Mouse (Mus musculus) liver, embryonic 11.5 days (tissue): Measurements from ENCODE around the gene Nckap1. TPM values are rescaled to one million over a fixed set of nuclear protein-coding genes. Genes with fewer than 3 reads are reported as not detected.

ENCODE experiments used
- ATAC-seq: fragments of 200-750 bp; cut with Nextera tagmentation; replicated peaks from 2 replicates; pipeline ENCODE4 v1.8.0; 2017; ENCODE audit warnings: moderate number of reproducible peaks, mild to moderate bottlenecking, moderate TSS enrichment, moderate library complexity; ENCODE audit not compliant: low FRiP score
- DNase-seq: peaks from one replicate; pipeline ENCODE4 v3.0.0-alpha.2; 2017; ENCODE audit warnings: low spot score
- H3K27ac ChIP-seq: fragments of 300-500 bp; sonication (generic); 2 replicates; pipeline ENCODE4 v1.5.1; 2014; ENCODE audit warnings: mild to moderate bottlenecking, low read depth, low read length, control low read depth
- H3K27me3 ChIP-seq: fragments of 300-500 bp; sonication (generic); replicated peaks from 2 replicates; pipeline ENCODE4 v1.6.1; 2014; ENCODE audit warnings: low read length, mixed read lengths; ENCODE audit not compliant: control insufficient read depth, insufficient read depth
- H3K36me3 ChIP-seq: fragments of 300-500 bp; sonication (generic); 2 replicates; pipeline ENCODE4 v1.6.1; 2014; ENCODE audit warnings: mild to moderate bottlenecking, low read length, moderate library complexity, mixed read lengths; ENCODE audit not compliant: control insufficient read depth, insufficient read depth
- H3K4me1 ChIP-seq: fragments of 300-500 bp; sonication (generic); replicated peaks from 2 replicates; pipeline ENCODE4 v1.6.1; 2014; ENCODE audit warnings: low read length, mixed read lengths; ENCODE audit not compliant: control insufficient read depth, insufficient read depth
- H3K4me2 ChIP-seq: fragments of 300-500 bp; sonication (generic); 2 replicates; pipeline ENCODE4 v1.6.1; 2014; ENCODE audit warnings: mild to moderate bottlenecking, control low read depth, moderate library complexity
- H3K4me3 ChIP-seq: fragments of 300-500 bp; sonication (generic); 2 replicates; pipeline ENCODE4 v1.5.1; 2014; ENCODE audit warnings: low read depth, low read length, control low read depth
- H3K9ac ChIP-seq: fragments of 300-500 bp; sonication (generic); 2 replicates; pipeline ENCODE4 v1.6.1; 2014; ENCODE audit warnings: low read depth, low read length, control low read depth
- H3K9me3 ChIP-seq: fragments of 300-500 bp; sonication (generic); 2 replicates; pipeline ENCODE4 v1.6.1; 2016; ENCODE audit warnings: low read length, inconsistent platforms, mixed read lengths; ENCODE audit not compliant: control insufficient read depth
- WGBS: fragments of 180-500 bp; shearing (Covaris S2); extraction: QIAGEN DNeasy Blood & Tissue Kit; methylation state at CpG from one replicate; pipeline ENCODE4 v1.1.7; 2014; 5-methylcytosine and 5-hydroxymethylcytosine counted together
- microRNA counts: library from miRNA; unstranded; fragments of <30 nt; microRNA quantifications from one replicate; lab custom pipeline; 2015
- microRNA-seq: library from miRNA; unstranded; fragments of <30 nt; microRNA quantifications from one replicate; pipeline ENCODE4, GENCODE M21; 2017; ENCODE audit warnings: borderline number of aligned reads
- polyA plus RNA-seq: library from polyadenylated mRNA; unstranded; fragments of >200 nt; fragmentation: Nextera tagmentation; extraction: Ambion mirVana; gene quantifications from 2 replicates; pipeline ENCODE4 v1.2.1, GENCODE M21; 2014

The Nckap1 gene
- polyA plus RNA-seq, 1 experiment from 2014 or later: 27.4 TPM

DNA sequence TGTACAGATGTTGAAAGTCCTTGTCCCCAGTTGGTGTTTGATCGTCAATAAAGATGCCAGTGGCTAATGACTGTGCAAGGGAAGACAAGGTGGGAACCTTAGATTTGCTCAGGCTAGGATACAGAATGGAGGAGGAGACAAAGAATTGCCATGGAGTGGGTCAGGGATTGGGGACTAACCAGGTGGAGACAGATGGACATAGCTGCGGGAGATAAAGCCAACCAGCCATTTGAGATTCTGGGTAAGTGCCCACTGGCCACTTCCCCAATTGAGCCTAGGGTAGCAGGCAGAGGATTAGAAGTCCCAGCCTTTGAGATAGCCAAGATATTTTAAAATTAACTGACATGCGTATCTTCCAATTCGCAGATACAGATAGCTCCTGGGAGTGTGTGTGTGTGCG, 96.2 kb downstream of the Nckap1 start:
- Histone ChIP-seq H3K27ac (no peak overlapping the region), H3K9ac (no peak overlapping the region), H3K27me3 (no peaks in the 10 kb centered on the region), H3K4me1 (no peaks in the 10 kb centered on the region), H3K4me3 (no peak overlapping the region), H3K36me3 (no peaks in the 10 kb centered on the region), H3K4me2 (no peak overlapping the region), H3K9me3 (no peaks in the 10 kb centered on the region)
- ATAC-seq (no peak), DNase-seq (no peak)
- WGBS: 86% methylated on average over 5 of the region's 5 CpGs

GRCm38 (mm10) chr2:80475831-80476230, 105.3 kb downstream of the Nckap1 start:
- Histone ChIP-seq H3K9me3 (no peaks in the 10 kb centered on the region), H3K36me3 (no peaks in the 10 kb centered on the region), H3K4me3 (no peak overlapping the region), H3K9ac (no peak overlapping the region), H3K27me3 (no peaks in the 10 kb centered on the region), H3K27ac (no peak overlapping the region), H3K4me1 (no peaks in the 10 kb centered on the region), H3K4me2 (no peak overlapping the region)
- WGBS: 68% methylated on average over 1 of the region's 1 CpGs
- DNase-seq: no peak
- no peak for ATAC-seq

DNA sequence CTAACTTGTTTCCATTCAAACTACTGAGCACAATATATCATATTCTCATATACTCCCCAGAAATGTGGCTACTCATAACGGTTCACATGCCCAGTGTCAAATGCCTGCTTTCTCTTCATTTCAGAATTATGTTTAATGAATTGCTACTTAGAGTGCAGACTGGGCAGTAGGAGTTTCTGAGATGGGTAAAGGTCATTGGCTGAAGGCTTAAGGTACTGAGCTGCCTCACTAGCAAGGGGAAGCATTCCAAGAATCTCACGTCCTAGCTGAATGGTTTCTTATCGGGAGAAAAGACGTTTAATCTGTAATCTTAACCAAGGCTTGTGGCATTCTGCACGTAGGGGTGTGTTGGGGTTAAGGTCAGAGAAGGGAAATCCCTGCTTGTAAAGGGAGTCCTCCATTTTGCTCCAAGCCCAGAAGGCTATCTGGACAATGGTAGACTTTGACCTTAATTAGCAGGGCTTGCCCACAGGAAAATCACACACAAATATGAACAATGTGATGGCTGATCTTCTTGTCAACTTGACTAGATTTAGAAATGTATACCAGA, 106.9 kb downstream of the Nckap1 start:
- WGBS: 44% methylated on average over 5 of the region's 5 CpGs
- Histone ChIP-seq H3K4me1 (no peaks in the 10 kb centered on the region), H3K27ac (no peak overlapping the region), H3K9ac (no peak overlapping the region), H3K4me3 (no peak overlapping the region), H3K9me3 (no peaks in the 10 kb centered on the region), H3K4me2 (no peak overlapping the region), H3K36me3 (no peaks in the 10 kb centered on the region), H3K27me3 (no peaks in the 10 kb centered on the region)
- DNase-seq (no peak), ATAC-seq (no peak)

DNA sequence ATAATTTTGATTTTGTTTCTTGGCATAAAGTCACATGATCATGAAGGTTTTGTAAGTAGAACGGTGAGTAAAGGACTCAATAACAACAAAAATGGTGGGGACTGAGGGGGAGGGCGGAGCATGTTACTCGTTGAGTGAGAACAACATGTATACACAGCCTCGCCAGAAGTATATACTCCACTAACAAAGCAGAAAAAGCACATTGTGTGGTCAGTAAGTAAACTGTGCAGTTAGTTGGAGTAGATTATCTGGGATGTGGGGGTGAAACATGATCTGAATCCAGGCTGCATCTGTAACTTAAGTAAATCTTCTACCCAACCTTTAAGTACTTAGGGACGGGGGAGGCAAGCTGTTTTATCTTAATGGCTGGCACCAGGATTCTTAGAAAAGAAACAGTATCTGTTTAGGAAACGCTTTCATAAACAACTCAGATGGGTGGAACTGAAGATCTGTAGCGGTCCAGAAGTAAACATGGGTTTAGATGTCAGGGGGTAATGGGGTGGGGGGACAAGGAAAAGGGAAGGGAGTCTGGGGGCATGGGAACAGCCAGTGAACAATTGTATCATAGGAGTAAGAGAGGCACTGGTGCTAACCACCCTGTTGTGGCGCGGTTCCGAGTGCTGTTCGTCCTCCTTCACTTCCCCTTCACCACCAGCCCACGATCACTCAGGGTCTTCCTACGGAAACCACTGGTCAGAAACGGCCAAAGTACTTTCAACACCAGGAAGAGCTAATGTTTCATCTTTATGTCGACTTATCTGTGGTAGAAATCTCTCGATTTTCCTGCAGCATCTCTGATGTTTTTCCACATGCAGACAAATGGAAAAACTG, 115.0 kb downstream of the Nckap1 start:
- Histone ChIP-seq H3K27me3 (no peaks in the 10 kb centered on the region), H3K9ac (no peak overlapping the region), H3K4me2 (no peak overlapping the region), H3K9me3 (no peaks in the 10 kb centered on the region), H3K36me3 (no peaks in the 10 kb centered on the region), H3K4me1 (no peaks in the 10 kb centered on the region), H3K4me3 (no peak overlapping the region), H3K27ac (no peak overlapping the region)
- DNase-seq: no peak
- 52% methylated on average over 16 of the region's 16 CpGs for WGBS
- no peak for ATAC-seq

DNA sequence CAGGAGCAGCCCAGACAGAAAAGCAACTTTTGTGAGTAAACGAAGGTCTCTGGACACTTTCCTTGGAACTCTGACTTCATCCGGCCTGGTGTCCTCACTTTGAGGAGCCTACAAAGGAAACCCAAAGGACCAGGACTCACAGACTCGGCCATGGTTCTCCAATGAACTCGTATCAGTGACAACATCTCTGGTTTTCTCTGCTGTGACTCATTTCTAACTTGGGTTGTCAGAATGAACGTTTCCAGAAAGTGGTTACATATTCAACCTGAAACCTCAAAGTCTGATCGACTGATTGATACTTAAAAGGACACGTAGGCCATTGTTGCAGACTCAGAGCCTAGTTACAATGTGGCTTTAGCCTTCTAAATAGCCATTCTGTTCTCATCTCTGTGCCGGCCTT, 119.4 kb downstream of the Nckap1 start:
- no peak for ATAC-seq
- H3K4me2 ChIP-seq: no peak overlapping the region
- no peaks in the 10 kb centered on the region for H3K4me1 ChIP-seq
- 70% methylated on average over 8 of the region's 8 CpGs for WGBS
- no peaks in the 10 kb centered on the region for H3K36me3 ChIP-seq
- H3K27me3 ChIP-seq: no peaks in the 10 kb centered on the region
- H3K9ac ChIP-seq: no peak overlapping the region
- no peak for DNase-seq
- no peak overlapping the region for H3K27ac ChIP-seq
- H3K9me3 ChIP-seq: no peaks in the 10 kb centered on the region
- no peak overlapping the region for H3K4me3 ChIP-seq

MicroRNAs encoded within 50 kb of the gene (microRNA counts, 519-probe panel; counts per million panel counts)
- microRNA mmu-miR-684 (lab: Ali Mortazavi, UCI): not detected

Small RNAs within 50 kb of the gene (microRNA-seq; reads per million reads assigned to microRNA genes)
- not detected for gene Mir684-1

Other genes starting within 250 kb of the Nckap1 start
- gene Frzb, start 133.8 kb downstream of the Nckap1 start, polyA plus RNA-seq: 1.8 and 4.1 TPM in 2 replicates
- gene Dusp19, start 35.7 kb upstream of the Nckap1 start, polyA plus RNA-seq: 16.1 and 18.6 TPM in 2 replicates
- 71.3 and 74.7 TPM in 2 replicates for gene Nup35, start 35.9 kb upstream of the Nckap1 start, polyA plus RNA-seq